Mouse (Mus musculus): ENCODE results near the gene Camta1.

DNA sequence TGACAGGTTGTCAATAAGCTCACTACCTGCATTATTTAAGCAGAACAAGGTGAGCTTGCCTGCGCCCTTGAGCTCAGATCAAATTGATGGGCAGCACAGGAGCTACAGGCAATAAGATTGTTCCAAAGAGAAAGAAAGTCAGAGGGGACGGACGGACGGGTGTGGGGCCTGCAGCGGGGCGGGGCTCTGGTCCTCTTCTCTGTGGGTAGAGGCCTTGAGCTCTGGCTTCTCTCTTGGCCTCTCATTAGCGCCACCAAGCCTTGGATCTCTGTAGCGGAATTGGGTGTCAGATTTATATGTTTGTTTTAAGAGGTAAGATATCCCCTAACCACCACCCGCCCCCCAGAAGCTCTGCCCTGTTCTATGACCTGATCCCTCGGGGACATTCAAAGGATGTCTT, 666.5 kb downstream of the Camta1 start:
- TF ChIP-seq CTCF (IDR thresholded peaks at IDR 0.05; ENCODE audit: low read depth) (no peak), EP300 (IDR thresholded peaks at IDR 0.05; ENCODE audit: low read depth) (no peak)
